Mouse (Mus musculus): ENCODE data around the gene Kin.

Kin gene

DNA sequence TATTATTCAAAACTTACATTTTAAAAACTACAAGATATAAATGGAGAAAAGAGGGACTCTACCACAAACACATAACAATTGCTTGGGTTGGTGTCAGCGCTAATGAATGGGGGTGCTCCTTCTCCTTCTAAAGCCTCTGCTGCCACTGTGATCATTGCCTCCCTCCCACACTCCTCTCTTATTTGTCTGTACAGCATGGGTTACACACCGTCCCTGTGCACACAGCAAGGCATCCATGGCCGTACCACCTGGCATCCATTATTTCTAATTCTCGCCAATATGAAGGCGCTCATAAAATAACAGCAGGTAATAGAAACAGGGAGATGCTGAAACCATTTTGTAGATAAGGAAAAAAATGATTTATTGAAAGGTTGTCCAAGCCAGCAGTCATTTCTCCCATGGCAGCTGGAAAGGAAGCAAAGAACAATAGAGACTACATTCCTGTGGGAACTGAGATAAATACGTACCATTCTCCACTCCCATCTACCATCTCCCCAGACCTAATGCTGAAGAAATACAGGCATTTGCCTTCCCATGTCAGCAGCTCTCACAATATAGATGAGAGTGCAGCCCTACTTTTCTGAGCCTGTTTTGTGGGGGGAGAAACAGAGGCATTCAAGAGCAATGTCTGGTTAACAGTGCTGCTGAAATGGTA is 28.3 kb downstream of the Kin start:
- no peak for DNase-seq (ENCODE audit: low spot score in 2 of 2)

DNA sequence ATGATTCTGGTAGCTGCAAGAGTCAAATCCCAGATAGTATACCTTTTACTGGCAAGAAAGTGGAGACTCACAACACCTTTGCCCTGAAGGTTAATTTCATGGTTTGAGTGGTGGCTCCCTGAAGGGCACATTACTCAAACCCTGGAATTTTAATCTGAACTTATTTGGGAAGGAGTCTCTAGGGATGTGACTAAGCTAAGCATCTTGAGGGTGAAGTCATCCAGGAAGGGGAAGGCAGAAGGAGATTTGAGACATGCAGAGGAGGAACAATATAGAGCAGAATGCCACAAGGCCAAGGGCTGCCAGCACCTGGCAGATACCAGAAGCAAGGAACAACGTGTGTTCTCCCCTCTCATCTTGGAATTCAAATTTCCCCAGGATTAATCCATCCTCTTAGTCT is 38.4 kb downstream of the Kin start:
- no peak for DNase-seq (ENCODE audit: low spot score in 2 of 2)

DNA sequence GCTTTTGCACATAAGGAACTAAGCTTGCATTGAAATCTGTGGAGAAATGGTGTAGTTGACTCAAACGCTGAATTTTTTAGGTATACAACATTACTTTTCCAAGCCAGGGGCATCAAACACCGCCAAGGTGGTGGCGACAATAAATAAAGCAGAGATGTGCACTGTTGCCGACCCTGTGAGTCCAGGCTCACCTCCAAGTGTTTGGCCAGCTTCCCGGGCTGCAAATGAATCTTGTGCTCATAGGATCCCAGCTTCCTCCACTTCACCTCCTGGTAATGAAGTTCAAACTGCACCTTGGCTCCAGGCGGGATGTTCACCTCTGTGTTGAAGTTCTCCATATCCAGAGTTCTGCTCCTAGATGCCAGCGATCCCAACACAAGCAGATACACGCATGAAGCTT is 38.9 kb downstream of the Kin start:
- no peak for DNase-seq (ENCODE audit: low spot score in 2 of 2)

DNA sequence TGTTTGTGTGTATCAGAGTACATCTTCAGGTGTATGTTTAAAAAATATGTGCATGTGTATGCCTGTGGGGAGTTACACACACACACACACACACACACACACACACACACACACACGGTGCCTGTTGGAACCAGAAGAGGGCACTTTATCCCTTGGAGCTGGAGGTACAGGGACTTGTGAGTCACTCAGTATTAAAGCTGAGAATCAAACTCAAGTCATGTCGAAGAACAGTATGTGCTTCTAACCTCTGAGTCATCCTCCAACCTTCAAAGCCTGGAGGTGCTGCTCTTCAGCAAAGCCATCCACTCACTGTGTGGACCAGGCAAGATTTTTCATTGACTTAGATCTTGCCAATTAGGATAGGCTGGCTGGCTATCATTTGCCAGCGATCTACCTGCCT is 41.4 kb downstream of the Kin start:
- DNase-seq (ENCODE audit: low spot score in 2 of 2): no peak

DNA sequence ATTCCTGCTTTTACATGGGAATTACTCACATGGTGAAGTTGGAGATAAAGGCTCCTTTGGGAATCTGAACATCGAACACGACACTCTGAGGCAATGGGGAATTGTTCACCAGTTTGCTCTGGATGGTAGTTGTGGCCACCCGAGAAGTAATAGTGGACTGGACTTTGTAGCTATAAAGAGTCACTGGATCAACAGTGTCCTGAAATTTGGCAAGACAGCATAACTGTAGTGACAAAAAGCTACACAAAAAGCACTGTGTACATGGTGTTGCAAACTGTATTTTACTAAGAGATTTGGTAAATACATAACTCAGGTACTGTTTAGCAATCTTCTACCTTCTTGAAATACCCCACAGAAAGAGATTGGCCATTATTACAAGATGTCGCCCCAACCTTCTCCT is 45.7 kb downstream of the Kin start:
- no peak for DNase-seq (ENCODE audit: low spot score in 2 of 2)

DNA sequence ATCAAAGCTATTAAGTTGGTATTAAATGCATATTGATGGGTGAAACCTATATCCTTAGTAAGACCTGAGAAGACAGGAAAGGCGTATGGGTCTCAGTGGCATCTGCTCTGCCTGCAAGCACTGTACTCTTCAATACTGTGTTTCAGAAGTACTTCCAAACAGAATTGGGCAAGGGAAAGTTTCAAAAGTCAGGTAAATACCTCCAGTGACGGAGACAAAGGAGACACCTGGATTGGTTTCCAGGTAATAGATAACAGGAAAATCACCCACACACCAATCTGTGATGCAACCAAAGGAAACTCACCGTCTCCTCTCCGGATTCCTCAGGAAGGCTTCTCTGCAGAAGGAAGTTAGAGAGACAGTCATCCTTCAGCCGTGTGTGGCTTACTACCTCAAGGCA is 47.1 kb downstream of the Kin start:
- no peak for DNase-seq (ENCODE audit: low spot score in 2 of 2)

DNA sequence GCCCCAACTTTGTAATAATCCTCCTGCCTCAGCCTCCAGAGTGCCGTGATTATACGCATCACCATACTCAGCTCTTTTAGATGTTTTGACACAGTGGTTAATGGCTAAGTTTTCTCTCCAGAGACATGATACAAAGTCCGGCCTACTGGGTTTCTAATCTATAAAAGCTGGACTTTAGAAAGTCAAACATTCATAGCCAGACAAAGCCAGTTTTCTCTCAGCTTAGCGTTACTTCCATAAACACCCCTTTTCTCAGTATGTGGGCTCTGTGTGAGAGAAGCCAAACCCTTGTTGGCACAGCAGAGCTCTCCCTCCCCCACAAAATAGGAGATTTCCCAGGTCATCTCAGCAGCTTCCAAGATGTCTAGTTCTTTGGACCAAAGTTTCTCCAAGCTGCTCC is 48.2 kb downstream of the Kin start:
- no peak for DNase-seq (ENCODE audit: low spot score in 2 of 2)

DNA sequence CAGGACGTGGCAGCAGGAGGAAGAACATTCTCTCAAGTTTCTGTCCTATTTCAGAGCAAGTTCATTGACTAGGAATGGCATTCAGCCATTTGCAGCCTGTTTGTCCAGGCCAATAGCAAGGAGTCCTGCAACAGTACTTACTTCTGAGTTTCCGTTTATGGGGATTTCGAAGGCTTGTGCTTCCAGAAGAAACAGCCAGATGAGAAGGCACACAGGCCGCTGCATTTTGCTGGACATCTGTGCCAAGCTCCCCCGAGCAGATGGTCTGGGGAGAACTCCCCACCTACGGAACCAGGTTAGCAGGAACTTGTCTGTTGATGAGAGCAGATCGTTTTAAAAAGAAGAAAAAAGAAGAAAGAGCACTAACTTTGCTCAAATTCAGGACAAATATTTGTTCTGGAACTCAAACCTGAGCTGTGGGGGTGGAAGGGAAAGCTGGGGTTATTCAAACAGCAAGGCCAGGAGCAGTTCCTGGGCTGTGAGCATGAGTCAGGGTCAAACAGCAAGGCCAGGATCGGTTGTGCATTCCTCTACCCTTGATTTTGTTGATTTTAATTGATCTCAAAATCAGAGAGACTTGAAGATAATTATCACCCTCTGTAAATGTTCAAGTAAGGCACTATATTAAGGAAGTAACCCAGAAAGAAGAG is 50.1 kb downstream of the Kin start:
- DNase-seq (ENCODE audit: low spot score in 2 of 2): peak in 1 of 2 experiments; percentile 28

DNA sequence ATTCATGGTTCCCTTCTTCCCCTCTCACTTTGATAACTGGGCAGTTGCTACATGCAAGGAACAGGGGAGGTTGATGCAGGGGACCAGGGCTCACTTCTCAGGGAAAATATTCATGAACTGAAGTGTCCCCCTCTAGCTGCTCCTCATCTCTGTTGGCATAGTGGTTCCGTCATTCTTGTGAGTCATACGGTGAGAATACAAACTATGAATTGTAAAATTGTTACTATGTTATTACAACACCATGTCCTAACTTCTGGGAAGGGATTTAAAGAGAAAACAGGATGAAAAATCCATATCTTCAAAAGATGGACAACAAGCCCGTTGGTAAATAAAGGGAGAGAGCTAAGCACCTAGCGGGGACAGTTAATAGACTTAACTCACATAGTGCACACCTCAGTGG is 50.9 kb downstream of the Kin start, which contains the start of gene Itih2:
Gene Itih2, minus strand, starts transcription at position 101 of the 400 bp plus-strand sequence.
- no peak for DNase-seq (ENCODE audit: low spot score in 2 of 2)

DNA sequence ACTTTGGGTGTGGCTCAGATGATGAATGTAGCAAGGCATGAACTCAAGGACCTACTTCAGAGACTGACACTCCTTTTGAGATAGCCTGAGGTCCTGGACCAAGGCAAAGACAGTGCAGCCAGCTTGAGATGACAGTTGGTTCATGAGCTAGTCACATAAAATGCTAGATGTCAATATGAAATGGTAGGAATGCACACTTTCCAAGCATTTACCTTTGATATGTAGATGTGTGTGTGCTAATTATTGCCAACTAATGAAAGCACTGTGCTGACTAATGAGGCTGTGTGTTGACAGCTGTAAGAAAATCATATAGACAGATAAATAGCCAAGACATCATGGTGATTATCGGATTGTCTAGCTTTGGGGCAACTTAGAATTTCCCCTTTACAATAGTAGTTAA is 51.7 kb downstream of the Kin start:
- DNase-seq (ENCODE audit: low spot score in 2 of 2): no peak

DNA sequence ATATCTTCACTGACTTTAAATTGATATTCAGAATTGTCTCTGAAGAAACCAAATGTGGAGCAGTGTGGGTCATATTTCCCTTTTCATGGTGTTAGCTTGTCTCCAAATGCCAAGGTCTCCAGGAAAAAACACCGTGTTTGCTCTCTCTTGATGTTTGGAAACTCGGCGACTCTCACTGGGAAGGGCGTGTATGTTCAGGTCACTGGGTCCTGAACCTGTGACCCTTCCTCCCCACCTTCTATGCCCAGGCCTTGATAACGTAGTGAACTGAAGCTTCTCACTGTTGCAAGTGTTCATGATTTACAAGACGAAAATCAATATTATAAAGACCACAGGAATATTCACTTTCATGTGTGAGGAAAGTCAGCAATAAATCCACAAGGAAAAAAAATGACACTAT is 53.5 kb downstream of the Kin start:
- DNase-seq (ENCODE audit: low spot score in 2 of 2): no peak

DNA sequence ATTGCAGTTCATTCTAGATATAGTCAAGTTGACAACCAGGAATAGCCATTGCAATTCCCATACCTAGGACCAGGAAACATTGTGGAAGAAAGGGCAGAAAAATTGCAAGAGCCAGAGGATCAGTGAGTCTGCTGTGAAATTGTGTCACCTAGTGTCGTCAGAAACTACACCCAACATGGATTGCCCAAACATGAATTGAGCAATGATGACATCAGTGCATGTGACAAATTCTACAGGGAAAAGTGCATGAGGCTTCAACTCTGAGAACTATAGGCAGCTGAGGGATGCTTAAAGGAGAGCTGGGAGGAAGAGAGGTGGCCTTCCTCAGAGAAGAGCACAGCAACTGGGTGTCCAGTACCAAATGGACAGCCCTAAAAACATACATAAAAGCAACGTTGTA is 56.9 kb downstream of the Kin start:
- no peak for DNase-seq (ENCODE audit: low spot score in 2 of 2)

DNA sequence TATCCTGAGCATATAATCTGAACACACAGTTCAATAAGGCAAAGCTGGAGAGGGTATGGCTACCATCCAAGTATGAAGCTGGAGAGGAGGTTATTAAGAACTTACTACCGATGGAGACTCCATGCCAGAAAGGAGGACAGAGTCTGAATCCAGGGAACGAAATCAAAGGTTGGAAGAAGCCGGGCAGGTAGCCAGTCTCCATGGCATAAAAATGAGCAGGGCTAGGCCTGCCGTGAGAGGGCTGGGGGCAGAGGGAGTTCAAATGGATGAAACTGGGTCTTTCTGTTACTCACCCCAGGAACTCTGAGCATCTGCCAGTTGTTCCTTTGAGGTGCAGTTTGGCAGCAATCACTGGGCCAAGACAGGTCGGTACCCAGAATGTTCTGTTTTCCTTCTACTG is 60.1 kb downstream of the Kin start:
- peak; percentile 34 to 39 for DNase-seq (ENCODE audit: low spot score in 2 of 2)

Measured in right cerebral cortex, postnatal 10 days (tissue).